Mouse (Mus musculus) C2C12 (cell line): Measurements from ENCODE around the gene Tlcd1.

Experiments
- CTCF ChIP-seq: IDR thresholded peaks from one replicate; pipeline ENCODE4 v1.5.1; 2011; ENCODE audit not compliant: control insufficient read depth, insufficient read depth, insufficient read length
- FOSL1 ChIP-seq: IDR thresholded peaks from one replicate; pipeline ENCODE4 v1.8.0; 2011; ENCODE audit warnings: mild to moderate bottlenecking, low read length; ENCODE audit not compliant: poor library complexity, insufficient read depth, severe bottlenecking
- MAX ChIP-seq: IDR thresholded peaks from one replicate; pipeline ENCODE4 v1.6.1; 2011; ENCODE audit warnings: mild to moderate bottlenecking, control low read depth
- MYOD1 ChIP-seq: IDR thresholded peaks from one replicate; pipeline ENCODE4 v1.6.1; 2011; ENCODE audit warnings: low read depth; ENCODE audit not compliant: control insufficient read depth, insufficient read length

DNA sequence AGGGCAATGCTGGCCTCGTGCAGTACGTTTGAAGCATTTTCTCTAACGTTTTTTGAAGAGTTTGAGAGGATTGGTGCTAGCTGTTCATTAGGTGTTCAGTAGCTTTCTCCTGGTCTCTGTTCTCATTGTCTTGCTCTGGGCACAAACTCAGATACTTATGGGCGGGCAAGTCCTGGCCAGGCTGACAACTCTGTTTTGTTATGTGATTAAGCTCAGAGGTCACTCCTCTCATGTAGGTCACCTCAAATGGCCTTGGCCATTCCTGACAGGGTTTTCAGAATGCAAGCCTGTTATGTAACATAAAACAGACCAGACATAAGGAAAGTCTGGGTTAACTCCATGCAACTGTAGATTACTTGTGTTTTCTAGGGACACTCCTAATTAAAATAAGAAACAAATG, 38.9 kb upstream of the Tlcd1 start:
- no peak for TF ChIP-seq CTCF
- TF ChIP-seq MYOD1, result no peak
- no peak for TF ChIP-seq FOSL1
- no peak for TF ChIP-seq MAX
